Mouse (Mus musculus) lung, adult 18-20 months (tissue): Measurements from ENCODE around the gene Nktr.

Experiments used
- DNase-seq, 2 experiments: peaks; one replicate each; pipeline ENCODE4 v3.0.0; 2022; ENCODE audit warnings: mixed read lengths in 2 of 2

Gene Nktr

GRCm38 (mm10) chr9:121762248-121762647 is 43.3 kb downstream of the Nktr start:
- peak in 1 of 2 experiments; percentile 2 for DNase-seq

- DNase-seq: peak in 1 of 2 experiments; percentile 2
Measured at GRCm38 (mm10) chr9:121762761-121763160, 43.8 kb downstream of the Nktr start.

- no peak for DNase-seq
Measured at GRCm38 (mm10) chr9:121763716-121764115, 44.7 kb downstream of the Nktr start.

GRCm38 (mm10) chr9:121765166-121765855 is 46.3 kb downstream of the Nktr start:
- peak; percentile 55 to 72 for DNase-seq

- no peak for DNase-seq
Measured at GRCm38 (mm10) chr9:121772412-121772811, 53.4 kb downstream of the Nktr start.

- no peak for DNase-seq
Measured at GRCm38 (mm10) chr9:121775951-121776350, 57.0 kb downstream of the Nktr start.

- DNase-seq: no peak
Measured at GRCm38 (mm10) chr9:121776511-121776910, 57.5 kb downstream of the Nktr start.

GRCm38 (mm10) chr9:121777484-121778065 is 58.6 kb downstream of the Nktr start, which contains the start of gene Klhl40:
Gene Klhl40 (plus strand): TSS chr9:121777607.
- DNase-seq: no peak

- DNase-seq: no peak
Measured at GRCm38 (mm10) chr9:121778066-121778624, 59.2 kb downstream of the Nktr start.

- no peak for DNase-seq
Measured at GRCm38 (mm10) chr9:121784801-121785200, 65.8 kb downstream of the Nktr start.

- no peak for DNase-seq
Measured at GRCm38 (mm10) chr9:121785261-121785660, 66.3 kb downstream of the Nktr start.

GRCm38 (mm10) chr9:121786359-121786758 is 67.4 kb downstream of the Nktr start:
- DNase-seq: no peak

GRCm38 (mm10) chr9:121791206-121791605 is 72.2 kb downstream of the Nktr start:
- DNase-seq: peak; percentile 38 to 42

- DNase-seq: no peak
Measured at GRCm38 (mm10) chr9:121791757-121792521, 73.0 kb downstream of the Nktr start, which contains the start of gene Hhatl. Gene Hhatl (minus strand): TSS chr9:121792507.

GRCm38 (mm10) chr9:121794972-121795539 is 76.1 kb downstream of the Nktr start:
- DNase-seq: peak; percentile 58 to 75

GRCm38 (mm10) chr9:121797722-121798121 is 78.8 kb downstream of the Nktr start:
- DNase-seq: peak; percentile 66 to 81

GRCm38 (mm10) chr9:121798887-121799520 is 80.0 kb downstream of the Nktr start:
- DNase-seq: no peak

- DNase-seq: no peak
Measured at GRCm38 (mm10) chr9:121802747-121803146, 83.8 kb downstream of the Nktr start.
